Mouse (Mus musculus) retina, postnatal 7 days (tissue): ENCODE results near the gene Olfr1416.
"Not testable (repeated sequence)": the region's sequence is repeated elsewhere in the genome, so short reads cannot be mapped to it uniquely, and the experiment has no call there.

Experiments
- DNase-seq: peaks from one replicate; pipeline ENCODE4 v3.0.0-alpha.2; 2012; ENCODE audit warnings: low read depth, low spot score

Olfr1416 gene

DNA sequence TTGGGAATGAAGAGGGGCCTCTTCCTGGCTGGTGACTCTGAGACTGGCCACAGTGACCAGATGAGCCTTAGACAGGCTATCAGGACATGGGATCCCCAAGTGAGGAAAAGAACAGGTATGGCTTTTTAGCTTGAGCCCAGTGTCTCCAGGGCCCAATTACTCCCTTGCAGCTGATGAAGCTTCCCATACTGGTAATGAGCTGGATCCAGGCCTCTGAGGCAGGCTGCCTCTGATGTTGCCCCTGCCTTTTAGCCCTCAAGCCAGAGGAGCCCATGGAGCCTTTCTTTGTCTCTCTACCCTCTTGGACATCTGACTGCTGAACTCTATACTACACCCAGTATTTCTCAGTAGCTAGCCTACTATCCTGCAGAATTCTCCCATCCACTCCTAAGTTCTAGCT lies at the start of gene Olfr1416:
TSS of gene Olfr1416 (minus strand) at position 101 of the 400 bp plus-strand sequence.
- no peak for DNase-seq

- DNase-seq, result no peak
Observed at GRCm38 (mm10) chr1:92523764-92524163, 38.9 kb upstream of the Olfr1416 start.

DNA sequence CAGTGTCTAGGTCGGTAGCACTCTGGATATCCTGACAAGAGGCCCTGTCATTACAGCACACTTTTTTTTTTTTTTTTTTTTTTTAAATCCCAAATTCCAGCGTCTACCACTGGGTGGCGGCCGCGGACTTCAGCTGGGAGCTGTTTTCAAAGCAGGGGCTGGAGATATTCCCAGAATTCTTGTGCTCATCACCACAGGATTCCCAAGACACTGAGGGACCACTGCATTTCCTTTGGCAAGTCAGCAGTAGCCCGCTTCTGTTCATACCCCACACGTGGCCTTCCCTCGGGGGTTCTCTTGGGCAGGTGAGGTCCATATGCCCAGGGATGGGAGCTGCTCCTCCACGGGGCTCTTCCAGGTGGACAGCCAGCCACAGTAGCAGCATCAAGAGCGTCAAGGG lies 36.5 kb upstream of the Olfr1416 start:
- DNase-seq, result peak; percentile 54

DNA sequence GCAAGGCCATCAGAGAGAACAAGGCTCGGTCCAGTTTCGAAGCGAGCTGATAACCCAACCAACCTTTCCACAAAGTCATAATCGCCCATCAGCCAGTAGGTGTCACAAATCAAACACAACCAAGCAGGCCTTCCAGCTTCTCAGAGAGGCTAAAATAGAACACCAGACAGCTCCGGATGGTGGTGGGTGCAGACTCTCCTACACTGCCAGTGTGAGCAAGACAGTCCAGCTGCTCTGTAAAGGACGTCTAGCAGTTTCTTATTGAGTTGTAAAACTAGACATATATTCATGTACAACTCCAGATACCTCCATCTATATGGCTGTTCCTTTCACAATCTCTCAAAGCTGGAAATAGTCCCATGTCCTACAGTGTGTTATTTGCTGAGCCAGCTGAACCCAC lies 34.1 kb upstream of the Olfr1416 start:
- DNase-seq, result no peak

- no peak for DNase-seq
Observed at GRCm38 (mm10) chr1:92518561-92518960, 33.6 kb upstream of the Olfr1416 start, which contains the start of gene Olfr1414. Olfr1414 (minus strand) TSS chr1:92518661.

DNA sequence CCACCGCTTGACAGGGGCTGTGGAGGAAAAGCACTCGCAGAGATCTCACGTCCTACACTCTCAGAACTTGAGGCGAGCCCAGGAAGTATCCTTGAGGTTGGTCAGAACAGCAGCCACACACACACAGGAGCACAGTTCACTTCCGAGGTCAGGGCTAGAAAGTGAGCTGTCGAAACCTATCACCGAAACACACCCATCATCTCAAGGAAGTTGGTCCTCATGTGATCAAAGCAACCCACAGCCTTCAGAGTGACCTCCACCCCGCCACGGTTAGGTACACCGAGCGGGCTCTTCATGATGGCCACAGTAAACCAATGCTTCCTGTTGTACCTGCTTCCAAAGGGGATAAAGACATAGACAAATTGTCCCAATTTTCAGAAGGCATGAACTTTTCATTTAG lies 30.5 kb upstream of the Olfr1416 start:
- no peak for DNase-seq

DNA sequence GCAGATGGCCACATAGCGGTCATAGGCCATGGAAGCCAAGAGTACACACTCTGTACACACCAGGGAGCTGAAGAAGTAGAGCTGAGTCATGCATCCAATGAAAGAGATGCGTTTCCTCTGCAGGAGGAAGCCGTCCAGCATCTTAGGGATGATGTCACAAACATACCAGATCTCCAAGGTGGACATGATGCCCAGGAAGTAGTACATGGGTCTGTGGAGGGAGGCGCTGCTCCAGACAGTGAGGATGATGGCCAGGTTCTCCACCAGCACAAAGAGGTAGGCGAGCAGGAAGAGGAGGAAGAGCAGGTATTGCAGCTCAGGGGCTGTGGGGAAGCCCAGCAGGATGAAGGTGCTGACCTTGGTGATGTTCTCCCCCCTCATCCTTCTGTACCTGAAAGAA lies 26.7 kb upstream of the Olfr1416 start:
- DNase-seq, result not testable (repeated sequence)

DNA sequence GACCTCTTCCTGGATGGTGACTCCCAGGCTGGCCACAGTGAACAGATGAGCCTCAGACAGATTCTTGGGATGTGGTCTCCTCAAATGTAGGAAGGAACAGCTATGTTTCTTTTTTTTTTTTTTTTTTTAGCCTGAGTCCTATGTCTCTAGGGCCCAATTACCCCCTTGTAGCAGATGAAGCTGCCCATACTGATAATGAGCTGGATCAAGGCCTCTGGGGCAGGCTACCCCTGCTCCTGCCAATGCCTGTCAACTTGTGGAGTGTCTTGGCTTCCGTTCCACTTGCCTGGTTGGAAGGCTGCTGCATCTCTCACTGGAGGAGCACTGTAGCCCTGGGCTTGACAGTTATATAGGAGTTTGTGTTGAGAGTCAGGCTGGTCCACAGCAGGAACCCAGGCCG lies 11.1 kb upstream of the Olfr1416 start, which contains the start of gene Olfr1415:
TSS of gene Olfr1415 (minus strand) at position 101 of the 400 bp plus-strand sequence.
- no peak for DNase-seq

DNA sequence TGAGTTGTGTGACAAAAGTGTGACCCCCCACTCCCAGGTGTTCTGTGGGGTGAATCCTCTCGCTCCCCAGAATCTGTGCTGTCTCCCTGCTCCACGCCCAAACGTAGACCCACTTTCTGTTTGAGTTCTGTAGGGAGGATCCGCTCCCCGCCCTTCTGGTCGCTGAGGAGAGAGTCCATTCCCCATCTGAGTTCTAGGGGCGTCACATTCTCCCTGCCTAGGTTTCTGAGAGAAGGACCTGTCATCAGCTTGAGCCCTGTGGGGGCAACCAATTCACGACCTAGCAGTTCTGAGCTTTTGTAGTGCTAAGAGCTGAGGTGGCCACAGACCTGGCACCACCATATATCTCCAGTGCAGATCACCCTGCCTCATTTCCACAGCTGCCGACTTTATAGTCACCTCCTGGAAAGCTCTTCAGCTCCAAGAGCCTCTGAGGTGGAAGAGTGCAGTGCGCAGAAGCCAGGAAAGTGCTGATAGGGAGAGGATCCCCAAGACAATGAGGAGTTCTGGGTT lies 10.8 kb downstream of the Olfr1416 start:
- no peak for DNase-seq

DNA sequence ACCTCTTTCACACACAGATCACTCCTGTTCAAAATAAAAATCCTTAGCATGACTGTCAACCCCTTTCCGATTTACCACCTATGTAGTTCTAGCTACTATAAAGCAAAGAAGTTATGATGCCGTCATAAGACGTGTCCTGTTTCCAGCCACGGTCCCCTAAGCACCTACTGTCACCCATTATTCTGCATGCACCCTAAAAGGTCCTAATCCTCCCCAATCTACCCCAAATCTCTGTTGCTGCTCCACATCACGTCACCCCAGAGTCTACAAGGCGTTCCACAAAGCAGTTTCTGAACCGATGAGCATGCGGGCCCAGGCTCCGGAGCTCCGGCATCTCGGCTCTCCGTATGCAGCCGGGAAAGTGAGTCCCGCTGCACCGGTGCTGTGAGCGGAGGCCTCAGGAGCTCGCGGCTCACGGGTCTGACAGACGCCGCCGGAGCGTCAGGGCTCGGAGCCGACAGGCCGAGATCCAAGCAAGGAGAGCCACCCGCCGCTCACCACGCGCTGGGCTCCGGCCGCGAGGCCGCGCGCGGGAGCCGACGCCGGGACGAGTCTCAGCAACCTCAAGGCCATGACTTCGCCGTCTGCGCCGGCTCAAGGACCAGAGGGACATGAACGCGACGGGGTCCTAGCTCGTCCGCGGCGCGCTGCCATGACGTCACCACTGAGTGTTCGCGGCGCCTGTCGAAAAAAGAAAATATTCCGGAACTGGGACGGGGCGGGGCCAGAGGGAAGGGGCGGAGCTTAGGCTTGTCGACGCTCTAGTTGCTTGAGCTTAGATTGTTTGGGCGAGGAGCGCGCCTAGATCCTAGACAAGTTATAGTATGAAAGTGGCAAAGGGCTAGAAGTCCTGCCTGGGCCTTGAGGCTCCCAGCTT lies 11.5 kb downstream of the Olfr1416 start, which contains the start of gene Ndufa10:
TSS of gene Ndufa10 (minus strand) at position 696 of the 877 bp plus-strand sequence.
- DNase-seq, result peak; percentile 94

GRCm38 (mm10) chr1:92468891-92469290 lies 16.0 kb downstream of the Olfr1416 start:
- no peak for DNase-seq

GRCm38 (mm10) chr1:92458416-92458815 lies 26.5 kb downstream of the Olfr1416 start:
- no peak for DNase-seq

DNA sequence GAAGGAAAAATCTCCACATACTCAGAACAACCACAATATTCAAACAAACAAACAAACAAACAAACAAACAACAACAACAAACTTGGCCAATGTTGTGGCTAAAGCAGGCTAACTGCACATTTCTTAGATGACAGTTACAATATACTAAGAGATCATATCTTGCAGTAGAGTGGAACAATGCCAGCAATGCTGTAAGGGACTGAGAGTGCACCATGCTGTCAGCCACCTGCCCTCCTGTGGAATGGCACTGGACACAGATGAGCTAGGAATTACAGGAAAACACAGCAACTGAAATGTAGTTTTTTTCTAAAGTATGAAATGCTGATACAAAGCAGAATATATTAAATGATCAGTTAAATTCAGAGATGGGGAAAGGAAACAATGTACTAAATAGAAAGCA lies 27.2 kb downstream of the Olfr1416 start:
- DNase-seq, result no peak

GRCm38 (mm10) chr1:92453751-92454445 lies 31.0 kb downstream of the Olfr1416 start:
- DNase-seq, result no peak

DNA sequence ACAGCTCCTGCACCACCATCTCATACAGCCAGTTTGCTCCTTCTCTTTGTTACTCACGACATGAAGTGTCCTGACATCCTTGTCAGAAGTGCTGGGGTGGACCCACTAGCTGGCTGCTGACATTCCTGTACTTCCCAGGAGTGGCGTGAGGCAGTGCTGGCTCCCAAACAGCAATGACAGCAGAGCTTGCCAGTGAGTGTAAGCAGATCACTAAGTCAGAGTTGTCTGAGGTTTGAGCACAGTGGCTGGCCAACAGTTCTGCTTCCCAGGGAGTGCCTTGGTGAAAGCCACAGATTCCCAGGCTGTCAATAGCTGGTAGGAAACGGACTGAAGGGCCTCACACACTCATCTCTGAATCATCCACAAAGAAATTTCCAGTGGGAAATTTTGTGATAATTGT lies 36.6 kb downstream of the Olfr1416 start:
- no peak for DNase-seq

- DNase-seq, result no peak
Observed at GRCm38 (mm10) chr1:92441453-92442063, 43.4 kb downstream of the Olfr1416 start.

DNA sequence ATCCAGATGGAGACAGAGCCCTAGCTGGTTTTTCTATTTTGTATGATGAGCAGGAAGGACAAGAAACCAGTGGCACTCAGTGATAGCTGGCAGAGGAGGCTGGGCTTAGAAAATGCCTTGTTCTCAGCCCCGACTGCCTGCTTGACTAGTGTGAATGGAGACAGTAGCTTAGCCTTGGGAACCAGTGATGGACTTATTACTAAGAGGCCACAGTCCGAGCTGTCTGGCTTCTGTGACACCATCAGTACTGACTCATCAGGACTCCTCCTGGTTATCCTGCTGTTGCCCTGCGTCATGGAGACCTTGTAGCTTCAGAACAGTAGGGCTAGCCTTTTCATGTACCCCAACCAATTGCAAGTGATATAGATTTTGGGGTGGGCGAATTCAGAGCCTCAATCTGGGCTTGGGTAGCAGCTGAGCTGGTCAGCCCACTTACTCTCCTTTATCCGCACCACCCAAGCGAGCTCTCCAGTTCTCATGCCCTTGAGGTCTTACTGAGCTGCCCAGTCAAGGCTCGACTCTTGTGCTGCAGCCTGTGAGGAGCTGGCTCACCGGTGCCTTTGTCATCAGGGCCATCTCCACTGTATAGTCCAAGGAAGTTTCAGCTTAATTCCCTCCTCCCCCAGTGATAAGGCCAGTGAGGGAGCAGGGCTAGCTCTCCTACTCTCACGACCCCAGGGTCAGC lies 44.7 kb downstream of the Olfr1416 start:
- no peak for DNase-seq

GRCm38 (mm10) chr1:92437678-92438271 lies 47.1 kb downstream of the Olfr1416 start:
- no peak for DNase-seq

GRCm38 (mm10) chr1:92436831-92437321 lies 48.0 kb downstream of the Olfr1416 start:
- no peak for DNase-seq

DNA sequence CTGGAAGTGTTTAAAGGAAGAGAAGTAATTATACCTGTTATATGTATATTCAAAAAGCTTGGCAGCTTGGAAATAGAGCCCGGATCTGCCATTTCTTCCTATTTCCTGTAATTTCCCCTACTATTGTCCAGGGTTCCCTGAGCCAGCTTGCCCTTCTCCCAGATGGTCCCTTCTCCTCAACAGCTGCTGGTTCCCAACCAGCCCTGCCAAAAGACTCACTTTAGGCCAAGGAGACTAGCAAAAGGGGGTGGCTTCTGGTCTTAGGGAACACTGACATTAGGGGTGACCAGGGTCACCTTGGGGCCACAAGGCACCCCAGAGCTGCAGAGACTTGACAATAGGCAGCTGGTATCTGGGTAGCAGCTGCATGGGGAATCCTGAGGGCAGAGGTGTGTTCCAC lies 49.9 kb downstream of the Olfr1416 start:
- DNase-seq, result no peak

GRCm38 (mm10) chr1:92432791-92433190 lies 52.1 kb downstream of the Olfr1416 start:
- DNase-seq, result no peak
